Mouse (Mus musculus): Measurements from ENCODE around the gene Bcor.

GRCm38 (mm10) chrX:12082184-12082583, 78.0 kb downstream of the Bcor start:
- no peak for TF ChIP-seq CTCF (conservative IDR thresholded peaks at IDR 0.05; ENCODE audit: insufficient read depth, insufficient read length, low read depth, low read length)
- TF ChIP-seq POLR2A (IDR thresholded peaks at IDR 0.05; ENCODE audit: low read depth, low read length) = no peak
